Mouse (Mus musculus) stomach, postnatal 0 days (tissue): ENCODE results near the gene Ctnnb1.

Experiments used
- CTCF ChIP-seq: IDR thresholded peaks from 2 replicates; pipeline ENCODE4 v1.5.1; 2016; ENCODE audit warnings: antibody characterized with exemption, low read depth, mild to moderate bottlenecking, moderate library complexity
- EP300 ChIP-seq: optimal IDR thresholded peaks from 2 replicates; pipeline ENCODE3; 2016; ENCODE audit warnings: antibody characterized with exemption

DNA sequence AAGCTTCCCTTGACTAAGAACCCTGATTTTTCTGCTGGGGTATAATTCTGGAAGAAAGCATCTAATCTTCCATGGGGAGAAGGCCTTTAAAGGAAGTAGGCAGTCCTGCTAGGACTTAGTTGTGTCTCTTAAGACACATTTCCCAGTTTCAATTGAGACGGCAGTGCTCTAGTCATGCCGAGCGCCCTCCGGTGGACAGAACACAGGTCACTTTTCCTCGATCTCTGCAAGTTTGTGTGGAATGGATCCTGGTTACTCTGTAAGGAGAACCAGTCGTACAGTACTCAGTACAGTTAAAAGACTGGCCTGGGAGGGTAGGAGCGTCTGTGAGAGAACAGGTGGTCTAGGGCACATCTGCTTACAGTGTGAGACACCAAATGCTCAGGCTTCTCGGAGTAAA, 7.3 kb downstream of the Ctnnb1 start:
- TF ChIP-seq CTCF = peak; percentile 85
- no peak for TF ChIP-seq EP300
